Mouse (Mus musculus) embryonic facial prominence, embryonic 15.5 days (tissue): Measurements from ENCODE around the gene Bcl6b. TPM values are rescaled to one million over a fixed set of nuclear protein-coding genes. Genes with fewer than 3 reads are reported as not detected.

Experiments
- ATAC-seq: fragments of 200-750 bp; cut with Nextera tagmentation; 2 replicates; pipeline ENCODE4 v1.8.0; 2017; ENCODE audit warnings: low read depth, moderate TSS enrichment; ENCODE audit not compliant: insufficient number of reproducible peaks, low FRiP score, low TSS enrichment
- H3K27ac ChIP-seq: fragments of 300-500 bp; sonication (generic); replicated peaks from 2 replicates; pipeline ENCODE4 v1.5.1; 2015; ENCODE audit warnings: mild to moderate bottlenecking, inconsistent platforms
- H3K27me3 ChIP-seq: fragments of 300-500 bp; sonication (generic); 2 replicates; pipeline ENCODE4 v1.6.1; 2015; ENCODE audit warnings: inconsistent platforms
- H3K36me3 ChIP-seq: fragments of 300-500 bp; sonication (generic); 2 replicates; pipeline ENCODE4 v1.6.1; 2015; ENCODE audit warnings: mild to moderate bottlenecking, inconsistent platforms
- H3K4me1 ChIP-seq: fragments of 300-500 bp; sonication (generic); 2 replicates; pipeline ENCODE4 v1.6.1; 2015; ENCODE audit warnings: inconsistent platforms
- H3K4me2 ChIP-seq: fragments of 300-500 bp; sonication (generic); replicated peaks from 2 replicates; pipeline ENCODE4 v1.6.1; 2015; ENCODE audit warnings: mild to moderate bottlenecking, inconsistent platforms
- H3K4me3 ChIP-seq: fragments of 300-500 bp; sonication (generic); replicated peaks from 2 replicates; pipeline ENCODE4 v1.5.1; 2015; ENCODE audit warnings: mild to moderate bottlenecking, inconsistent platforms
- H3K9ac ChIP-seq: fragments of 300-500 bp; sonication (generic); 2 replicates; pipeline ENCODE4 v1.6.1; 2015; ENCODE audit warnings: inconsistent platforms
- H3K9me3 ChIP-seq: fragments of 300-500 bp; sonication (generic); replicated peaks from 2 replicates; pipeline ENCODE4 v1.6.1; 2016; ENCODE audit warnings: inconsistent platforms
- WGBS: fragments of 180-500 bp; shearing (Covaris S2); methylation state at CpG from one replicate; pipeline ENCODE4 v1.1.7; 2015; 5-methylcytosine and 5-hydroxymethylcytosine counted together
- polyA plus RNA-seq: library from polyadenylated mRNA; unstranded; fragments of >200 nt; fragmentation: Nextera tagmentation; extraction: Ambion mirVana; gene quantifications from 2 replicates; pipeline ENCODE4 v1.2.1, GENCODE M21; 2015

Bcl6b gene
- polyA plus RNA-seq, 1 experiment from 2014 or later, result 11.9 TPM

GRCm38 (mm10) chr11:70220323-70220722 lies 9.3 kb downstream of the Bcl6b start:
- peaks cover 30% of the 10 kb centered on the region for H3K4me1 ChIP-seq
- peak overlapping the region; percentile 76 for H3K4me2 ChIP-seq
- ATAC-seq, result no peak
- H3K9ac ChIP-seq, result peak overlapping the region; percentile 41
- H3K27ac ChIP-seq, result peak overlapping the region; percentile 87
- 0 out of 2 replicates have a peak, but pooled peaks cover 8% of the 10 kb centered on the region for H3K36me3 ChIP-seq
- no peaks in the 10 kb centered on the region for H3K9me3 ChIP-seq
- 2% methylated on average over 24 of the region's 24 CpGs for WGBS
- H3K4me3 ChIP-seq, result peak overlapping the region; percentile 51
- H3K27me3 ChIP-seq, result peaks cover 38% of the 10 kb centered on the region

DNA sequence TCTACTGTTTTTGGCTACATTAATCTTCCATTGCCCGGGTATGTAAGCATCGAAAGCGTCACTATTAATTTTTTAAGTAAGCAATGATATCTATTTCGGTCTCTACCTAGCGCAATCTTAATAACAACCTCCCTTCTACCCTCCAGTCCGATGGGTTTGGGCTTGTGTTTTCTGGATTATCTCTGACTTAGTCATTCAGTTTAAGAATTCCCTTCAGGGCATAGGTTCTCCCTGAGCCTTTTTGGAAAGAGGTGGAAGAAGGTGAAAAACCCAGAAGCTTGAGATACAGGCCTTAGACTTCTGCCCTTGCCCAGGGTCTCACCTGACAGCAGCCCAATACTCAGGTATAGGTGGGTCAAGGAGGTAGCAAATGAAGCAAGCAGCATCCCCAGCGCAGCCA lies 9.7 kb downstream of the Bcl6b start:
- Histone ChIP-seq H3K27me3 (peaks cover 38% of the 10 kb centered on the region), H3K4me1 (peaks cover 34% of the 10 kb centered on the region), H3K27ac (peak overlapping the region; percentile 87; the same call in 1 of the 2 replicates), H3K4me3 (peak overlapping the region; percentile 51), H3K36me3 (0 out of 2 replicates have a peak, but pooled peaks cover 8% of the 10 kb centered on the region), H3K4me2 (peak overlapping the region; percentile 76), H3K9me3 (no peaks in the 10 kb centered on the region), H3K9ac (peak overlapping the region; percentile 41; the same call in 1 of the 2 replicates)
- 43% methylated on average over 7 of the region's 7 CpGs for WGBS
- ATAC-seq, result no peak

DNA sequence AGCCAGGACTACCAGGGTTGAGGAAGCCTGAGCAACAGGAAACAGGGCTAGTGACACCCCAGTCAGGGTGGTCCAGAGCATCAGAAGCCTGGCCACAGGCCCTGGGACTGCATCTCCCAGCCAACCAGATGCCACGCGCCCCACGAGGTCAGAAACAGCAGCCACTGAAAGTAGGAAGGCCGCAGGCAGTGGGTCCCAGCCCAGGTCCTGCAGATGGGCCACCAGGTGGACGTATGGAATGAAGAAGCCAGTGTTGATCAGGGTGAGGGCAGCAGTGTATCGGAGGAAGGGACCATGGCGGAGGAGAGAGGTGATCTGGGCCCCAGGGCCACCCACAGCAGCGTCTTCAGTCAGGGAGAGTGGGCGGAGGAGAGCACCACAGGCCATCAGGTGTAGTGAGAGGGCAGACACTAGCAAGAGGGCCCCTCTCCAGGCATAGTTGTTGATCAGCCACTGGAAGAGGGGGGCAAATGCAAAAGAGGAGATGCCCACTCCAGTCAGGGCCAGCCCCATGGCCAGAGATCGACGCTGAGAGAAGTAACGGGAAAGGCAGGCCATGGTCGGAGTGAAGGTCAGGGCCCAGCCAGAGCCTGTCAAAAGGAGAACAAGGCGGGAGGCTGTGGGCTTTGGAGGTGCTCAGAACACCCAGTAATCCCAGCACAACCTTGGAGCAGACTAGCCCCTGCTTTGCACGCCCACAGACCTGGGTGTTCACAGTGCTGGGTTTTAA lies 10.7 kb downstream of the Bcl6b start:
- no peak overlapping the region for H3K27ac ChIP-seq
- ATAC-seq, result no peak
- H3K27me3 ChIP-seq, result peaks cover 39% of the 10 kb centered on the region
- 87% methylated on average over 15 of the region's 15 CpGs for WGBS
- peak overlapping the region; percentile 51 for H3K4me3 ChIP-seq
- H3K4me2 ChIP-seq, result peak overlapping the region; percentile 76
- no peak overlapping the region for H3K9ac ChIP-seq
- no peaks in the 10 kb centered on the region for H3K9me3 ChIP-seq
- peaks cover 44% of the 10 kb centered on the region for H3K4me1 ChIP-seq
- 0 out of 2 replicates have a peak, but pooled peaks cover 8% of the 10 kb centered on the region for H3K36me3 ChIP-seq

DNA sequence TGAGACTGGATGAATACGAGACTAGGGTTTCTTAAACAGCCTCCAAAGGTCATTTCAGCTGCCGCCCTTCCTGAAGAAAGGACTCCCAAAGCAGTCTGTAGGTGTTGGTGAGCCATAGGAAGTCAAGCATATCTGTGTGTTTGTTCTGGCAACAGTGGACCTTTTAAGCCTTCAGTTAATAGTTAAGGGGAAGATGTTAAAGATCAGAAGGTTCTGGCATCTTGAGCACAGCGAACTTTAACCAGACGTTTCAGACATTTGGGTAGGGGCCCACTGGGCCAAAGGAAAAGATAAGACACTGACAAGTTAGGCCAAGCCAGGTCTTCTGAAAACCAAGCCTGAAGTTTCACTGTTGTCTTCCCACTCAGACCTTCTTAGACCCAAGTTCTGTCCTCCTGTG lies 11.6 kb downstream of the Bcl6b start:
- Histone ChIP-seq H3K9me3 (no peaks in the 10 kb centered on the region), H3K4me1 (peaks cover 48% of the 10 kb centered on the region), H3K4me2 (no peak overlapping the region), H3K9ac (no peak overlapping the region), H3K27ac (no peak overlapping the region), H3K36me3 (0 out of 2 replicates have a peak, but pooled peaks cover 8% of the 10 kb centered on the region), H3K4me3 (no peak overlapping the region), H3K27me3 (peaks cover 45% of the 10 kb centered on the region)
- no peak for ATAC-seq
- 80% methylated on average over 4 of the region's 4 CpGs for WGBS

- Histone ChIP-seq H3K4me3 (no peak overlapping the region), H3K27ac (no peak overlapping the region), H3K4me1 (peaks cover 41% of the 10 kb centered on the region), H3K27me3 (peaks cover 58% of the 10 kb centered on the region), H3K9ac (no peak overlapping the region), H3K36me3 (0 out of 2 replicates have a peak, but pooled peaks cover 8% of the 10 kb centered on the region), H3K9me3 (no peaks in the 10 kb centered on the region), H3K4me2 (no peak overlapping the region)
- no peak for ATAC-seq
- WGBS, result 65% methylated on average over 3 of the region's 3 CpGs
Measured at GRCm38 (mm10) chr11:70216103-70216502, 13.5 kb downstream of the Bcl6b start.

DNA sequence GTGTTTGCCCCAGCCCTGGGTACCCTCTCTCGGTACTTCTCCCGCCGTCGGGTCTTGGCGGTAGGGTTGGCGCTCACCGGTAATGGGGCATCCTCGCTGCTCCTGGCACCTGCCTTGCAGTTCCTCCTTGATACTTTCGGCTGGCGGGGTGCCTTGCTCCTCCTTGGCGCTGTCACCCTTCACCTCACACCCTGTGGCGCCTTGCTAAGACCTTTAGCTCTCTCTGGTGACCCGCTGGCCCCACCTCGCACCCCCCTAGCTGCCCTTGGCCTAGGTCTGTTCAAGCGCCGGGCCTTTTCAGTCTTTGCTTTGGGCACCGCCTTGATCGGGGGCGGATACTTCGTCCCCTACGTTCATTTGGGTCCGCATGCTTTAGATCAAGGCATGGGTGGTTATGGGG lies 14.3 kb downstream of the Bcl6b start:
- Histone ChIP-seq H3K36me3 (0 out of 2 replicates have a peak, but pooled peaks cover 8% of the 10 kb centered on the region), H3K4me2 (no peak overlapping the region), H3K27me3 (peaks cover 58% of the 10 kb centered on the region), H3K4me1 (peaks cover 37% of the 10 kb centered on the region), H3K9ac (no peak overlapping the region), H3K9me3 (no peaks in the 10 kb centered on the region), H3K27ac (no peak overlapping the region), H3K4me3 (peak overlapping the region; percentile 40; the same call in 1 of the 2 replicates)
- no peak for ATAC-seq
- 11% methylated on average over 22 of the region's 22 CpGs for whole genome bisulfite sequencing

DNA sequence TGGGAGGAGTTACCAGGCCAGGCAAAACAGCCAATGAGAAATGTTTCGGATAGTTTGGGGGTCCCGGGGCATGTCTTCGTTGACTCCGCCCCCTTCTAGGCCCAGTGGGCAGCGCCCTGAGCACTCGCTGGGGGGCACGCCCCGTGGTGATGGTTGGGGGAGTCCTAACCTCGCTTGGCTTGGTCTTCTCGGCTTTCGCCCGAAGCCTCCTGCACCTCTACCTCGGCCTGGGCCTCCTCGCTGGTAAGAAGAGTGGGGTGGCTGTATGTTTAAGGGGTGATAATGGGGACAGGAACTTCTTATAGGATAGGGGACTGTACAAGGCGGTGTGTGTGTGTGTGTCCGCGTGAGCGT lies 14.8 kb downstream of the Bcl6b start:
- WGBS, result 5% methylated on average over 18 of the region's 18 CpGs
- Histone ChIP-seq H3K27ac (no peak overlapping the region), H3K9me3 (no peaks in the 10 kb centered on the region), H3K4me1 (peaks cover 32% of the 10 kb centered on the region), H3K27me3 (peaks cover 58% of the 10 kb centered on the region), H3K4me2 (peak overlapping the region; percentile 77), H3K9ac (no peak overlapping the region), H3K4me3 (peak overlapping the region; percentile 40), H3K36me3 (0 out of 2 replicates have a peak, but pooled peaks cover 8% of the 10 kb centered on the region)
- ATAC-seq, result no peak

GRCm38 (mm10) chr11:70214191-70214855 lies 15.3 kb downstream of the Bcl6b start:
- Histone ChIP-seq H3K9ac (peak overlapping the region; percentile 26; the same call in 1 of the 2 replicates), H3K4me3 (peak overlapping the region; percentile 40), H3K4me1 (peaks cover 32% of the 10 kb centered on the region), H3K36me3 (0 out of 2 replicates have a peak, but pooled peaks cover 8% of the 10 kb centered on the region), H3K27me3 (peaks cover 58% of the 10 kb centered on the region), H3K9me3 (no peaks in the 10 kb centered on the region), H3K4me2 (peak overlapping the region; percentile 77), H3K27ac (no peak overlapping the region)
- under 1% methylated on average over 46 of the region's 46 CpGs for WGBS
- no peak for ATAC-seq

DNA sequence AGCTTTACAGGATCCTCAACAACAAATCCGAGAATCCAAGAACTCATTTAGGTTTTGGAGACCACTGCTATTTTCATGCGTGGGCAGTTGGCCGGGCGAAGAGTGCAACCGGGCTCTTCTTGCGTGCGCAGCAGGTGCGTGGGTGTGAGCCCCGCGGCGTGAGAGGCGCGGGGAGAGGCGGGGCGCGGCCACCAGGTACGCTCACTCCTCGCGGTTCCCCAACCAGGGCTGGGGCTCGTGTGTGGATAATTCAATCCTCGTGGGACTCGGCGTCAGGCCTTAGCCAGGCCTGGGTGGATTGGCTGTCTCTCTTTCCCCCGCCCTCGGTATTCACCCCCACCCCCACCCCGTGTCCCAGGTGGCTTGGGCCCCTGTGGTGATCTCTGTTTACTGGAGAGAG lies 15.9 kb downstream of the Bcl6b start:
- Histone ChIP-seq H3K4me3 (peak overlapping the region; percentile 40), H3K27ac (no peak overlapping the region), H3K9ac (no peak overlapping the region), H3K36me3 (0 out of 2 replicates have a peak, but pooled peaks cover 8% of the 10 kb centered on the region), H3K4me2 (peak overlapping the region; percentile 77), H3K9me3 (no peaks in the 10 kb centered on the region), H3K27me3 (peaks cover 58% of the 10 kb centered on the region), H3K4me1 (peaks cover 26% of the 10 kb centered on the region)
- ATAC-seq, result no peak
- 4% methylated on average over 26 of the region's 26 CpGs for WGBS

DNA sequence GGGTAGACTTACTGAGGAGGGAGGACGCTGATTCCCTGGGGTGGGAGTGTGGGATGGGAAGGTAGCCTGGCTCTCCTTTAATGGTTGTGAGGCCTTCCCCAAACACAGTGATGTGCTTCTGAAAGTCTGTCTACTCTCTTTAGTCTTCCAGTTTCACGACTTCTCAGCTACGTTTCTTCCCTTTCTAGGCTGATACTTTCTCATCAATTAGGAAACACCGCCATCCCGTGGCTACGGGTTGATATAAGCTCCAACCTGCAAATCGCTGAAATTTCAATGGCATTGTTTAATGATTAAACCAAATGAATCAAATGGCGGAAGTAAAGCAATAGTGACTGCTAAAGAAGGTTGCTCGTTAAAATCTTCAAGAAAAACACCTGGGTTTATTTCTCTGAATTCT lies 16.7 kb downstream of the Bcl6b start:
- Histone ChIP-seq H3K27me3 (peaks cover 58% of the 10 kb centered on the region), H3K4me1 (peaks cover 23% of the 10 kb centered on the region), H3K9ac (no peak overlapping the region), H3K36me3 (0 out of 2 replicates have a peak, but pooled peaks cover 8% of the 10 kb centered on the region), H3K9me3 (no peaks in the 10 kb centered on the region), H3K27ac (no peak overlapping the region), H3K4me3 (no peak overlapping the region), H3K4me2 (no peak overlapping the region)
- 8% methylated on average over 9 of the region's 9 CpGs for WGBS
- no peak for ATAC-seq

DNA sequence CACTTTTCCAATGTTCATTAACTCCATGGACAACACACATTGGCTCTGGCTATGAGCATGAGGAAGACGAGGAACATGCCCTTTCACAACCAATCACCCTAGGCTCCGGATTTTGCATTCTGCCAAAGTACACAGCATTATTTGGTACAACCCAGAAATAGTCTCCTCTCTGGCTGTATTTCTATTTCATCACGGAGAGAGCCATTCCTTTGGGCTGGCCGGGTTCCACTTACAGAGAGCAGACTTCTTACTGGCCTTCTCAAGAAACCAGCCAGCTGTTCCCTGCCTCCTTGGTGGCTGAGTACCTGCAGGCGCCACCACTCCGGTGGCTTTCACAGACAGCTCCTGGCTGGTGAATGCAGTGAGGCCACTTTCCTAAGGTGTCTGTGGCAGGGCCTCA lies 17.2 kb downstream of the Bcl6b start, which contains the start of gene Slc16a11:
Slc16a11 (plus strand) TSS at position 330 of the 400 bp plus-strand sequence.
- 0 out of 2 replicates have a peak, but pooled peaks cover 6% of the 10 kb centered on the region for H3K36me3 ChIP-seq
- no peaks in the 10 kb centered on the region for H3K9me3 ChIP-seq
- H3K9ac ChIP-seq, result no peak within 1 kb of the TSS
- ATAC-seq, result no peak
- H3K4me2 ChIP-seq, result peak within 1 kb of the TSS; percentile 77
- H3K4me1 ChIP-seq, result peaks cover 23% of the 10 kb centered on the region
- H3K27me3 ChIP-seq, result peaks cover 56% of the 10 kb centered on the region
- WGBS, result 54% methylated on average over 6 of the region's 6 CpGs
- no peak within 1 kb of the TSS for H3K27ac ChIP-seq
- peak within 1 kb of the TSS; percentile 40; the same call in 1 of the 2 replicates for H3K4me3 ChIP-seq
